ENCODE assay signal across 8 mouse cellular contexts in the genomic region with DNA sequence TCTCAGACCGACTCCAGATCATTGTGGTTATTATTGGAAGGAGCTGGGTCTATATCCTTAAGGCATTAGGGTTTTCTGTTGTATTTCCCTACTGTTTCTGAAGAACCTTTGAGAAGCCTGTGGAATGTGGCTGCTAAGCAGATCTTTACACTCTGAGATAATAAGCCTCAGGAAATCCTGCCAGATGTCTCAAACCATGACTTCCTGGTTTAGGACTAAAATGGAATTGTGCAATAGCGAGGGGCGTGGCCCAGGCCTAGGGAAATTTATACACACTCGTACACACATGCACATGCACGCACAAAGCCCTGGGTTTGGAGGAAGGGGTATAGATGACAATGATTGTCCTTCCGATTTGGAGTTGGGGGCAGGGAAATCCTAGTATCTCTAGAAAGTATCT. TPM values are rescaled to one million over a fixed set of nuclear protein-coding genes. Genes with fewer than 3 reads are reported as not detected.
DNase-seq lines count a peak whose midpoint lies in the region; ATAC-seq lines count a peak whose summit lies in the region.

No protein-coding gene starts in this region.

- H3K9me3 ChIP-seq in megakaryocyte, embryonic 14.5 days = no peaks in the 10 kb centered on the region
- H3K9me3 ChIP-seq in hindbrain, embryonic 12.5 days (replicated peaks) = no peaks in the 10 kb centered on the region

- DNase-seq in frontal cortex, adult 2 months (ENCODE audit: extremely low spot score in 1 of 2, low spot score in 1 of 2) = peak; percentile 13 to 18
- DNase-seq in frontal cortex, postnatal 14 days (ENCODE audit: low spot score in 2 of 2) = no peak
- DNase-seq in adrenal gland, adult 2 months = peak; percentile 61
- peak; percentile 86 to 87 for DNase-seq in heart, adult 18-20 months
- peak; percentile 79 for DNase-seq in kidney, postnatal 14 days
- no peak for DNase-seq in natural killer cell, adult 2 months (ENCODE audit: low spot score in 2 of 2)

- peaks cover 31% of the 10 kb centered on the region for H3K36me3 ChIP-seq in megakaryocyte, embryonic 14.5 days (replicated peaks; ENCODE audit: low read length)
- H3K36me3 ChIP-seq in hindbrain, embryonic 12.5 days = peaks cover 8% of the 10 kb centered on the region; the same call in 1 of the 2 replicates

- no peak for ATAC-seq in hindbrain, embryonic 12.5 days (ENCODE audit: low FRiP score)

- peak overlapping the region; percentile 29 for H3K4me3 ChIP-seq in megakaryocyte, embryonic 14.5 days (replicated peaks)
- H3K4me3 ChIP-seq in hindbrain, embryonic 12.5 days = no peak overlapping the region

- no peak overlapping the region for H3K27ac ChIP-seq in hindbrain, embryonic 12.5 days

- no peaks in the 10 kb centered on the region for H3K27me3 ChIP-seq in megakaryocyte, embryonic 14.5 days (replicated peaks)
- no peaks in the 10 kb centered on the region for H3K27me3 ChIP-seq in hindbrain, embryonic 12.5 days

- no peak overlapping the region for H3K9ac ChIP-seq in hindbrain, embryonic 12.5 days

- WGBS in hindbrain, embryonic 12.5 days = 85% methylated on average over 6 of the region's 6 CpGs

- no peak overlapping the region for H3K4me2 ChIP-seq in hindbrain, embryonic 12.5 days (replicated peaks)

- H3K4me1 ChIP-seq in megakaryocyte, embryonic 14.5 days = peaks cover 74% of the 10 kb centered on the region
- no peaks in the 10 kb centered on the region for H3K4me1 ChIP-seq in hindbrain, embryonic 12.5 days

RNA-seq across cellular contexts. Expression of a gene that starts 52.3 kb away (rescaled TPM):
- 130 and 142 TPM in 2 replicates for polyA plus RNA-seq in frontal cortex, adult 2 months (2012; rRNA removed)
- total RNA-seq in adrenal gland, adult 2 months (2021) = 1 to 10 TPM; 1.3 to 2.0 TPM
- 6.0 and 9.2 TPM in 2 replicates for polyA plus RNA-seq in adrenal gland, adult 2 months (2012; rRNA removed)
- total RNA-seq in heart, adult 18-20 months (2021) = 100 to 1,000 TPM; 207 to 208 TPM
- polyA plus RNA-seq in megakaryocyte, embryonic 14.5 days (2012; ENCODE audit: insufficient read depth, low replicate concordance) = 0.38 TPM in 1 of 2 replicates, not detected in the other
- polyA plus RNA-seq in hindbrain, embryonic 12.5 days (2016; fragmentation: Nextera tagmentation; extraction: Ambion mirVana) = 0.09 and 0.52 TPM in 2 replicates

Comparison
In these comparisons a context has a peak if more than half of its experiments do, and no peak if none do; other contexts are left out.
1. DNase-seq: peak in frontal cortex, adult 2 months (2 of 2), adrenal gland, adult 2 months (single experiment), heart, adult 18-20 months (2 of 2) and kidney, postnatal 14 days (single experiment); none in frontal cortex, postnatal 14 days (0 of 2) and natural killer cell, adult 2 months (0 of 2).
2. RNA of a gene that starts 52.3 kb away (polyA plus RNA-seq): 130 to 142 TPM in frontal cortex, adult 2 months; 6.0 to 9.2 TPM in adrenal gland, adult 2 months, 0.38 TPM in megakaryocyte, embryonic 14.5 days and 0.09 to 0.52 TPM in hindbrain, embryonic 12.5 days; every median in the first group is over 10 times any median in the second.